ENCODE assay signal across 8 mouse cellular contexts in the genomic region with DNA sequence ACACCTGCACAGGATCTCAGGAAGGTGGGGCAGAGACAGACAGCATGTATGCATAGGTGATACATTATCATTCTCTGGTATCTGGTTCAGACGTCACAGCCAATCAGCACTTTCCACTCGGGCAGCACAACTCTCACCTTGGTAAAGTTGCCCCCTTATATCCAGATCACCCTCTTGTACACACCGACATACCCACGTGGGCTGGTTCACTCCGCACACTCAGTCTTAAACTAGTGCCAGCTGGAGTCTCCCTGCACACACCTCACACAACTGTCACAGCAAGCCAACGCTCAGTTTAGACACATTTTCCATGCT. TPM values are rescaled to one million over a fixed set of nuclear protein-coding genes. Genes with fewer than 3 reads are reported as not detected.
DNase-seq lines count a peak whose midpoint lies in the region; ATAC-seq lines count a peak whose summit lies in the region.

No protein-coding gene starts in this region.

- WGBS in limb, embryonic 15.5 days, result 21% methylated on average over 6 of the region's 6 CpGs
- 31% methylated on average over 6 of the region's 6 CpGs for WGBS in stomach, embryonic 15.5 days

- H3K4me1 ChIP-seq in erythroblast, embryonic 14.5 days (ENCODE audit: control insufficient read depth), result peaks cover 32% of the 10 kb centered on the region
- peaks cover 55% of the 10 kb centered on the region for H3K4me1 ChIP-seq in megakaryocyte, embryonic 14.5 days
- peaks cover 14% of the 10 kb centered on the region for H3K4me1 ChIP-seq in limb, embryonic 15.5 days
- H3K4me1 ChIP-seq in stomach, embryonic 15.5 days, result peaks cover 10% of the 10 kb centered on the region; the same call in 1 of the 2 replicates

- H3K36me3 ChIP-seq in erythroblast, embryonic 14.5 days (ENCODE audit: control insufficient read depth), result no peaks in the 10 kb centered on the region; the same call in 1 of the 2 replicates
- no peaks in the 10 kb centered on the region for H3K36me3 ChIP-seq in megakaryocyte, embryonic 14.5 days (replicated peaks; ENCODE audit: low read length)
- H3K36me3 ChIP-seq in limb, embryonic 15.5 days, result peaks cover 3% of the 10 kb centered on the region; the same call in 1 of the 2 replicates
- no peaks in the 10 kb centered on the region for H3K36me3 ChIP-seq in stomach, embryonic 15.5 days

- peak overlapping the region; percentile 90 for H3K4me2 ChIP-seq in limb, embryonic 15.5 days
- H3K4me2 ChIP-seq in stomach, embryonic 15.5 days, result peak overlapping the region; percentile 92

- peak overlapping the region; percentile 89 for H3K27ac ChIP-seq in limb, embryonic 15.5 days
- peak overlapping the region; percentile 74; the same call in 1 of the 2 replicates for H3K27ac ChIP-seq in stomach, embryonic 15.5 days

- no peak for DNase-seq in B cell, adult 2 months
- no peak for DNase-seq in gastrocnemius, adult 8-10 months (ENCODE audit: low spot score in 2 of 2)

- H3K9ac ChIP-seq in limb, embryonic 15.5 days, result peak overlapping the region; percentile 64; the same call in 1 of the 2 replicates
- peak overlapping the region; percentile 58 for H3K9ac ChIP-seq in stomach, embryonic 15.5 days

- peaks cover 16% of the 10 kb centered on the region for H3K27me3 ChIP-seq in erythroblast, embryonic 14.5 days (ENCODE audit: control insufficient read depth)
- peaks cover 6% of the 10 kb centered on the region for H3K27me3 ChIP-seq in megakaryocyte, embryonic 14.5 days (replicated peaks)
- no peaks in the 10 kb centered on the region for H3K27me3 ChIP-seq in limb, embryonic 15.5 days
- no peaks in the 10 kb centered on the region for H3K27me3 ChIP-seq in stomach, embryonic 15.5 days (replicated peaks)

- peaks cover 3% of the 10 kb centered on the region; the same call in 1 of the 2 replicates for H3K9me3 ChIP-seq in erythroblast, embryonic 14.5 days (ENCODE audit: control insufficient read depth, low read length)
- peaks cover 5% of the 10 kb centered on the region for H3K9me3 ChIP-seq in megakaryocyte, embryonic 14.5 days
- no peaks in the 10 kb centered on the region for H3K9me3 ChIP-seq in limb, embryonic 15.5 days
- H3K9me3 ChIP-seq in stomach, embryonic 15.5 days, result no peaks in the 10 kb centered on the region

- peak overlapping the region; percentile 46 for H3K4me3 ChIP-seq in erythroblast, embryonic 14.5 days (replicated peaks)
- H3K4me3 ChIP-seq in megakaryocyte, embryonic 14.5 days (replicated peaks), result peak overlapping the region; percentile 87
- peak overlapping the region; percentile 55 for H3K4me3 ChIP-seq in limb, embryonic 15.5 days
- H3K4me3 ChIP-seq in stomach, embryonic 15.5 days (replicated peaks), result peak overlapping the region; percentile 64

- ATAC-seq in erythroblast, adult 5-6 weeks (replicated peaks; ENCODE audit: low FRiP score, poor library complexity, severe bottlenecking), result no peak
- no peak for ATAC-seq in megakaryocyte, adult 5-6 weeks (ENCODE audit: poor library complexity, severe bottlenecking)
- ATAC-seq in limb, embryonic 15.5 days (ENCODE audit: insufficient number of reproducible peaks, low FRiP score, low TSS enrichment, low read depth), result no peak
- no peak for ATAC-seq in stomach, embryonic 15.5 days (ENCODE audit: insufficient read depth, low FRiP score, low read depth)

RNA-seq across cellular contexts. Expression of gene Tnfsf12, which starts 0.6 kb away (rescaled TPM):
- polyA plus RNA-seq in erythroblast, embryonic 14.5 days (2012), result 0.02 TPM in 1 of 2 replicates, not detected in the other
- total RNA-seq in erythroblast, adult 5-6 weeks (2015; ENCODE audit: low replicate concordance), result 1.3 TPM in 1 of 2 replicates, not detected in the other
- total RNA-seq in erythroblast, adult 5-6 weeks (2017; ENCODE audit: low replicate concordance), result 0.17 and 1.1 TPM in 2 replicates
- polyA plus RNA-seq in megakaryocyte, embryonic 14.5 days (2012; ENCODE audit: insufficient read depth, low replicate concordance), result 5.3 and 13.1 TPM in 2 replicates
- 25.5 and 25.9 TPM in 2 replicates for total RNA-seq in megakaryocyte, adult 5-6 weeks (2015)
- 3.2 and 4.9 TPM in 2 replicates for total RNA-seq in megakaryocyte, adult 5-6 weeks (2017)
- 10.8 and 12.9 TPM in 2 replicates for polyA plus RNA-seq in limb, embryonic 15.5 days (2015; fragmentation: Nextera tagmentation; extraction: Ambion mirVana)
- polyA plus RNA-seq in stomach, embryonic 15.5 days (2015; fragmentation: Nextera tagmentation; extraction: Ambion mirVana), result 8.0 and 8.9 TPM in 2 replicates
- total RNA-seq in gastrocnemius, adult 8-10 months (2022), result 1 to 10 TPM; 6.0 to 9.0 (median 7.1) TPM

RNA-seq across cellular contexts. Expression of gene Tnfsfm13, which starts 0.9 kb away (rescaled TPM):
- polyA plus RNA-seq in erythroblast, embryonic 14.5 days (2012), result not detected in 2 replicates
- total RNA-seq in erythroblast, adult 5-6 weeks (2015; ENCODE audit: low replicate concordance), result 0.38 and 4.8 TPM in 2 replicates
- total RNA-seq in erythroblast, adult 5-6 weeks (2017; ENCODE audit: low replicate concordance), result 2.8 and 5.2 TPM in 2 replicates
- polyA plus RNA-seq in megakaryocyte, embryonic 14.5 days (2012; ENCODE audit: insufficient read depth, low replicate concordance), result 2.0 and 2.5 TPM in 2 replicates
- 11.6 and 13.6 TPM in 2 replicates for total RNA-seq in megakaryocyte, adult 5-6 weeks (2015)
- total RNA-seq in megakaryocyte, adult 5-6 weeks (2017), result 8.5 and 12.2 TPM in 2 replicates
- 4.8 and 5.7 TPM in 2 replicates for polyA plus RNA-seq in limb, embryonic 15.5 days (2015; fragmentation: Nextera tagmentation; extraction: Ambion mirVana)
- polyA plus RNA-seq in stomach, embryonic 15.5 days (2015; fragmentation: Nextera tagmentation; extraction: Ambion mirVana), result 3.3 and 3.5 TPM in 2 replicates
- total RNA-seq in gastrocnemius, adult 8-10 months (2022), result 1 to 10 TPM; 1.3 to 1.7 (median 1.6) TPM

RNA-seq across cellular contexts. Expression of gene Tnfsf13, which starts 9.4 kb away (rescaled TPM):
- not detected in 2 replicates for polyA plus RNA-seq in erythroblast, embryonic 14.5 days (2012)
- total RNA-seq in erythroblast, adult 5-6 weeks (2015; ENCODE audit: low replicate concordance), result 9.2 and 17.9 TPM in 2 replicates
- 0.28 and 7.8 TPM in 2 replicates for total RNA-seq in erythroblast, adult 5-6 weeks (2017; ENCODE audit: low replicate concordance)
- 0.56 TPM in 1 of 2 replicates, not detected in the other for polyA plus RNA-seq in megakaryocyte, embryonic 14.5 days (2012; ENCODE audit: insufficient read depth, low replicate concordance)
- 37.7 and 47.2 TPM in 2 replicates for total RNA-seq in megakaryocyte, adult 5-6 weeks (2015)
- total RNA-seq in megakaryocyte, adult 5-6 weeks (2017), result 74.3 and 78.9 TPM in 2 replicates
- polyA plus RNA-seq in limb, embryonic 15.5 days (2015; fragmentation: Nextera tagmentation; extraction: Ambion mirVana), result 0.73 and 0.87 TPM in 2 replicates
- 0.31 and 0.61 TPM in 2 replicates for polyA plus RNA-seq in stomach, embryonic 15.5 days (2015; fragmentation: Nextera tagmentation; extraction: Ambion mirVana)
- under 1 TPM in 3 of 4 experiments, not detected in 1; 0.48 to 0.56 (median 0.54) TPM for total RNA-seq in gastrocnemius, adult 8-10 months (2022)

RNA-seq across cellular contexts. Expression of gene Senp3, which starts 13.1 kb away (rescaled TPM):
- polyA plus RNA-seq in erythroblast, embryonic 14.5 days (2012), result 5.4 and 5.6 TPM in 2 replicates
- 46.4 and 52.3 TPM in 2 replicates for total RNA-seq in erythroblast, adult 5-6 weeks (2015; ENCODE audit: low replicate concordance)
- total RNA-seq in erythroblast, adult 5-6 weeks (2017; ENCODE audit: low replicate concordance), result 10.3 and 18.2 TPM in 2 replicates
- 54.1 and 94.8 TPM in 2 replicates for polyA plus RNA-seq in megakaryocyte, embryonic 14.5 days (2012; ENCODE audit: insufficient read depth, low replicate concordance)
- 94.3 and 104 TPM in 2 replicates for total RNA-seq in megakaryocyte, adult 5-6 weeks (2015)
- total RNA-seq in megakaryocyte, adult 5-6 weeks (2017), result 68.9 and 80.8 TPM in 2 replicates
- polyA plus RNA-seq in limb, embryonic 15.5 days (2015; fragmentation: Nextera tagmentation; extraction: Ambion mirVana), result 87.5 and 87.9 TPM in 2 replicates
- 69.1 and 74.5 TPM in 2 replicates for polyA plus RNA-seq in stomach, embryonic 15.5 days (2015; fragmentation: Nextera tagmentation; extraction: Ambion mirVana)
- 10 to 100 TPM; 25.7 to 29.4 (median 28.3) TPM for total RNA-seq in gastrocnemius, adult 8-10 months (2022)

RNA-seq across cellular contexts. Expression of gene Eif4a1, which starts 22.8 kb away (rescaled TPM):
- 27.9 and 30.9 TPM in 2 replicates for polyA plus RNA-seq in erythroblast, embryonic 14.5 days (2012)
- 177 and 204 TPM in 2 replicates for total RNA-seq in erythroblast, adult 5-6 weeks (2015; ENCODE audit: low replicate concordance)
- 163 and 169 TPM in 2 replicates for total RNA-seq in erythroblast, adult 5-6 weeks (2017; ENCODE audit: low replicate concordance)
- 144 and 601 TPM in 2 replicates for polyA plus RNA-seq in megakaryocyte, embryonic 14.5 days (2012; ENCODE audit: insufficient read depth, low replicate concordance)
- total RNA-seq in megakaryocyte, adult 5-6 weeks (2015), result 457 and 494 TPM in 2 replicates
- 511 and 523 TPM in 2 replicates for total RNA-seq in megakaryocyte, adult 5-6 weeks (2017)
- polyA plus RNA-seq in limb, embryonic 15.5 days (2015; fragmentation: Nextera tagmentation; extraction: Ambion mirVana), result 443 and 469 TPM in 2 replicates
- polyA plus RNA-seq in stomach, embryonic 15.5 days (2015; fragmentation: Nextera tagmentation; extraction: Ambion mirVana), result 442 and 514 TPM in 2 replicates
- 100 to 1,000 TPM in 1 of 4 experiments, 10 to 100 TPM in 3; 81.9 to 109 (median 91.5) TPM for total RNA-seq in gastrocnemius, adult 8-10 months (2022)
